48 mouse cellular contexts compared by ENCODE assay signal in genomic region chr4:134149389-134149788, GRCm38 (mm10). TPM values are rescaled to one million over a fixed set of nuclear protein-coding genes. Genes with fewer than 3 reads are reported as not detected.
"Had no signal": no experiment of that assay in that cellular context is flagged by ENCODE, and none has a peak within 500 bp of the region (broad histone marks: within the 10 kb centered on the region; RNA-seq: fewer than 3 reads in every experiment).

No protein-coding gene starts in this region.

- H3K27ac ChIP-seq: heart, embryonic 10.5 days; heart, embryonic 13.5 days; heart, embryonic 15.5 days; hindbrain, embryonic 10.5 days; hindbrain, embryonic 12.5 days; hindbrain, embryonic 13.5 days; hindbrain, embryonic 14.5 days; hindbrain, embryonic 15.5 days; hindbrain, postnatal 0 days; intestine, embryonic 15.5 days; kidney, embryonic 15.5 days; kidney, postnatal 0 days; layer of hippocampus, adult 2 months had no signal

- H3K27me3 ChIP-seq: heart, embryonic 12.5 days; heart, embryonic 13.5 days; heart, embryonic 15.5 days; hindbrain, embryonic 12.5 days; hindbrain, embryonic 13.5 days; hindbrain, embryonic 15.5 days; intestine, embryonic 15.5 days; kidney, embryonic 15.5 days had no signal

- DNase-seq: heart, postnatal 10 days; heart, postnatal 14 days; heart, postnatal 36 days; heart, postnatal 4 days; kidney, adult 11 months; kidney, adult 18-20 months; kidney, adult 2 months; kidney, adult 8-10 months; kidney, adult 9 months; kidney, postnatal 10 days; kidney, postnatal 14 days; kidney, postnatal 25 days; kidney, postnatal 36 days; kidney, postnatal 4 days; layer of hippocampus, adult 9-11 months; layer of hippocampus, postnatal 36 days had no signal

- H3K4me2 ChIP-seq: heart, embryonic 11.5 days; heart, embryonic 12.5 days; heart, embryonic 13.5 days; heart, embryonic 15.5 days; hindbrain, embryonic 12.5 days; hindbrain, embryonic 13.5 days; hindbrain, embryonic 14.5 days; hindbrain, embryonic 15.5 days; intestine, embryonic 15.5 days; kidney, embryonic 15.5 days had no signal

- H3K9ac ChIP-seq: heart, embryonic 12.5 days; heart, embryonic 13.5 days; heart, embryonic 15.5 days; hindbrain, embryonic 12.5 days; hindbrain, embryonic 13.5 days; hindbrain, embryonic 14.5 days; hindbrain, embryonic 15.5 days; intestine, embryonic 15.5 days; kidney, embryonic 15.5 days had no signal

- H3K9me3 ChIP-seq: heart, embryonic 10.5 days; heart, embryonic 12.5 days; heart, embryonic 13.5 days; heart, embryonic 15.5 days; hindbrain, embryonic 10.5 days; hindbrain, embryonic 12.5 days; hindbrain, embryonic 13.5 days; hindbrain, embryonic 15.5 days; intestine, embryonic 15.5 days; kidney, embryonic 15.5 days had no signal

- ATAC-seq: hindbrain, embryonic 16.5 days; hindbrain, postnatal 0 days; inflammation-experienced regulatory T-cells, adult 6 months; intestine, embryonic 15.5 days; intestine, embryonic 16.5 days; intestine, postnatal 0 days had no signal

- H3K4me1 ChIP-seq: heart, embryonic 10.5 days; heart, embryonic 12.5 days; heart, embryonic 13.5 days; hindbrain, embryonic 10.5 days; hindbrain, embryonic 12.5 days; hindbrain, embryonic 13.5 days; hindbrain, embryonic 15.5 days; intestine, embryonic 15.5 days; kidney, embryonic 15.5 days had no signal

- H3K4me3 ChIP-seq: heart, embryonic 10.5 days; heart, embryonic 12.5 days; heart, embryonic 13.5 days; heart, embryonic 15.5 days; hindbrain, embryonic 10.5 days; hindbrain, embryonic 12.5 days; hindbrain, embryonic 13.5 days; hindbrain, embryonic 15.5 days; intestine, embryonic 15.5 days; kidney, embryonic 15.5 days; layer of hippocampus, adult 2 months had no signal

RNA-seq across cellular contexts. Expression of gene Gm7534, which starts 53.4 kb away (rescaled TPM):
- total RNA-seq: heart, adult 8-10 months; heart, postnatal 10 days; heart, postnatal 14 days; heart, postnatal 25 days; heart, postnatal 36 days; heart, postnatal 4 days; hematopoietic stem cell, adult 5-6 weeks; hindbrain, postnatal 0 days; layer of hippocampus, adult 18-20 months; layer of hippocampus, adult 2 months; layer of hippocampus, adult 8-10 months; layer of hippocampus, postnatal 10 days; layer of hippocampus, postnatal 14 days; layer of hippocampus, postnatal 25 days; layer of hippocampus, postnatal 36 days had no signal
- polyA plus RNA-seq: heart, embryonic 10.5 days; heart, embryonic 11.5 days; heart, embryonic 12.5 days; heart, embryonic 13.5 days; heart, embryonic 14.5 days; heart, embryonic 15.5 days; heart, postnatal 0 days; hindbrain, embryonic 10.5 days; hindbrain, embryonic 11.5 days; hindbrain, embryonic 12.5 days; hindbrain, embryonic 13.5 days; hindbrain, embryonic 14.5 days; hindbrain, embryonic 15.5 days; hindbrain, embryonic 16.5 days; hindbrain, postnatal 0 days; inflammation-experienced regulatory T-cells, adult 6 months; intestine, embryonic 14.5 days; intestine, embryonic 15.5 days; intestine, embryonic 16.5 days; intestine, postnatal 0 days; kidney, adult 2 months; large intestine, adult 2 months had no signal

RNA-seq across cellular contexts. Expression of gene Cd52, which starts 54.5 kb away (rescaled TPM):
- total RNA-seq: hindbrain, postnatal 0 days had no signal
